Mouse (Mus musculus) intestine, embryonic 16.5 days (tissue): ENCODE results near the gene Psmd9. TPM values are rescaled to one million over a fixed set of nuclear protein-coding genes. Genes with fewer than 3 reads are reported as not detected.
"Not testable (repeated sequence)": the region's sequence is repeated elsewhere in the genome, so short reads cannot be mapped to it uniquely, and the experiment has no call there.

Source experiments
- ATAC-seq: fragments of 200-750 bp; cut with Nextera tagmentation; 2 replicates; pipeline ENCODE4 v1.8.0; 2017; ENCODE audit warnings: moderate TSS enrichment, moderate library complexity
- H3K27ac ChIP-seq: fragments of 300-500 bp; sonication (generic); 2 replicates; pipeline ENCODE4 v1.5.1; 2014; ENCODE audit warnings: mild to moderate bottlenecking, low read length
- H3K27me3 ChIP-seq: fragments of 300-500 bp; sonication (generic); replicated peaks from 2 replicates; pipeline ENCODE4 v1.6.1; 2014; ENCODE audit warnings: low read length, control low read depth, mixed read lengths; ENCODE audit not compliant: control insufficient read depth, insufficient read depth
- H3K36me3 ChIP-seq: fragments of 300-500 bp; sonication (generic); 2 replicates; pipeline ENCODE4 v1.6.1; 2014; ENCODE audit warnings: low read length, control low read depth; ENCODE audit not compliant: control insufficient read depth, insufficient read depth
- H3K4me1 ChIP-seq: fragments of 300-500 bp; sonication (generic); 2 replicates; pipeline ENCODE4 v1.6.1; 2014; ENCODE audit warnings: low read length, control low read depth, mixed read lengths; ENCODE audit not compliant: control insufficient read depth, insufficient read depth
- H3K4me2 ChIP-seq: fragments of 300-500 bp; sonication (generic); 2 replicates; pipeline ENCODE4 v1.6.1; 2014; ENCODE audit warnings: low read depth, low read length, control low read depth
- H3K4me3 ChIP-seq: fragments of 300-500 bp; sonication (generic); 2 replicates; pipeline ENCODE4 v1.5.1; 2014; ENCODE audit warnings: mild to moderate bottlenecking, low read length
- H3K9ac ChIP-seq: fragments of 300-500 bp; sonication (generic); 2 replicates; pipeline ENCODE4 v1.6.1; 2014; ENCODE audit warnings: low read depth, low read length
- H3K9me3 ChIP-seq: fragments of 300-500 bp; sonication (generic); 2 replicates; pipeline ENCODE4 v1.6.1; 2016; ENCODE audit warnings: low read length, control low read depth; ENCODE audit not compliant: control insufficient read depth
- WGBS: fragments of 180-500 bp; shearing (Covaris S2); extraction: QIAGEN DNeasy Blood & Tissue Kit; methylation state at CpG from one replicate; pipeline ENCODE4 v1.1.7; 2014; 5-methylcytosine and 5-hydroxymethylcytosine counted together
- polyA plus RNA-seq: library from polyadenylated mRNA; unstranded; fragments of >200 nt; fragmentation: Nextera tagmentation; extraction: Ambion mirVana; gene quantifications from 2 replicates; pipeline ENCODE4 v1.2.1, GENCODE M21; 2015

The Psmd9 gene
- polyA plus RNA-seq, 1 experiment from 2014 or later, result 66.3 TPM

DNA sequence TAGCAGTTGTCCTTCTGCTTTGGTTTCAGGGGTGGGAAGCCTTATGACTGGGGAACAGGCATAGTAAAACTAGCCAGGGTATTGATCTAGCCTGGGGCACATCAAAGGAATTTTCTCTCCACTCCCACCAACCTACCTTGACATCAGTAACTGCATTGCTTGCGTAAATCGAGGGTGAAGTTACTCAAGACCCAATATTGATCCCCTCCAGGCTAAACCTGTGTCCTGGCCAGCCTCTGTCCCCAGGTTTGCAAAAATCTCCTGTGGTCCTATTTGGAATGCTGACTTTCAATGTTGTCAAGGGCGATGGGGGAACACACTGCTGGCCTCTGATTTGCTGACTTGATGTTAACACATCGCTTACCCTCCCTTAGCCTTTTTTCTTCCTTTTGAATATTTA, 27.5 kb downstream of the Psmd9 start:
- ATAC-seq, result no peak
- Histone ChIP-seq H3K27ac (no peak overlapping the region), H3K27me3 (no peaks in the 10 kb centered on the region), H3K4me3 (no peak overlapping the region), H3K9ac (no peak overlapping the region), H3K9me3 (no peaks in the 10 kb centered on the region), H3K4me2 (no peak overlapping the region), H3K36me3 (no peaks in the 10 kb centered on the region), H3K4me1 (no peaks in the 10 kb centered on the region)
- WGBS, result 56% methylated on average over 4 of the region's 4 CpGs

DNA sequence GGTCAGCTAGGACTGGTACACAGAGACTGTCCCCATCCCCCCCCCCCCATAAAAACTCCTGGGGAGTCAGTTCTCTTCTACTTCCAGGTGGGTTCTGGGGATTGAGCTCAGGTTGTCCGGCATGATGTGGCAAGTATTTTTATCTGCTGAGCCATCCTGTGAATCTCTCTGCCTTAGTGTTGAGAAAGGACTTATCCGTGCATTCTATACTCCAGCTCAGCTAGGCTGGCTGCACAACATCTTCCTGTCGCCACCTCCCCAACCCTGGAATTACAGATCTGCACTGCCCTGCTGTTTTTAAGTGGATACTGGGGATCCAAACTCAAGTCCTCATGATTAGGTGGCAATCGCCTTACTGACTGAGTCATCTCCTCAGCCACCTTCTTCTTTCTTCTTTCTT, 29.3 kb downstream of the Psmd9 start:
- WGBS, result 86% methylated on average over 4 of the region's 4 CpGs
- no peaks in the 10 kb centered on the region for H3K27me3 ChIP-seq
- H3K4me2 ChIP-seq, result no peak overlapping the region
- no peak overlapping the region for H3K4me3 ChIP-seq
- no peaks in the 10 kb centered on the region for H3K4me1 ChIP-seq
- no peak overlapping the region for H3K27ac ChIP-seq
- H3K36me3 ChIP-seq, result no peaks in the 10 kb centered on the region
- no peaks in the 10 kb centered on the region for H3K9me3 ChIP-seq
- H3K9ac ChIP-seq, result no peak overlapping the region
- ATAC-seq, result no peak

DNA sequence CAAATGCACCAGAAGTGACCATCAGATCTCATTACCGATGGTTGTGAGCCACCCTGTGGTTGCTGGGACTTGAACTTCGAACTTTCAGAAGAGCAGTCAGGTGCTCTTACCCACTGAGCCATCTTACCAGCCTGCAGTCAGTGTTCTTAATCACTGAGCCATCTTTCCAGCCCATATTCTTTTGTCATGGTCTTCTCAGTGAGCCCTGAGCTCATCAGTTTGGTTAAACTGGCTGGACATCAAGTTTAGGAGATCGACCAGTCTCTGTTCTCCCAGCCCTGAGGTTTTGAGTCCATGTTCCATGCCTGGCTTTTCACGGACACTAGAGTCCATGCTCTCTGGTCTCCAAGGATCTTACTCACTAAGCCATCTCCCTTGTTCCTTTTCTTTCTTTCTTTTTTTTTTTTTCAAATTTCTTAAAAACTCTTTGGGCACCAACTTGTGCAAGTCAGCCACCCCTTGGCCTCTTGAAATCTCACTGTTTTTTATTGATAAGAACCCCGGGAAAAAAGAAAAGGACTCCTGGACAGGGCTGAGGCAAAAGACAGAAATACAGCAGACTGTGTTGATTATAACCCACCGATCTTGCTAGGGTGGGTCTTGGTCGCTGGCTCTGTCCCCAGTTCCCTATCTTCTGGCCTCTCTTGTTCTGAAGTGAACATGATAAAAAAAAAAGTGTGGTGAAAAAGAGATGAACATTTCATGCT, 31.8 kb downstream of the Psmd9 start:
- H3K9me3 ChIP-seq, H3K27me3 ChIP-seq, ATAC-seq, H3K27ac ChIP-seq, H3K4me2 ChIP-seq, H3K36me3 ChIP-seq, H3K4me3 ChIP-seq, H3K4me1 ChIP-seq, H3K9ac ChIP-seq: not testable (repeated sequence)
- WGBS, result 92% methylated on average over 5 of the region's 7 CpGs

DNA sequence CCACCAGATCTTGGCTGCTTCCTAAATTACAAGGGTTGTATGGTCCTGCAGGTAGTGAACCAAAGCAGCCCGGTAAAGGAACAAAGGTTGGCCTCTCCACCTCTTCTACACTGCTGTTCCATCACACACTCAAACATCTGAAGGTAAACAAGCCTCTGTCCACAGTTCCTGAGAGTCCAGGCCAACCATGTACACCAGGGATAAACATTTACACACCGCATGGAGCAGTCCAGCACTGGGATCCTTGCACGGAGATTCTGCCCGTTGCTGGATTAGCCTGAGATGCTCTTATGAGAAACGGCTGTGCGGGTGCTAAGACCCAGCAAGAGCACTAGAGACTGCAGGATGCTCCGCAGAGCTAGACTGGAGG, 32.3 kb downstream of the Psmd9 start:
- no peak overlapping the region for H3K9ac ChIP-seq
- H3K9me3 ChIP-seq, result no peaks in the 10 kb centered on the region
- no peaks in the 10 kb centered on the region for H3K27me3 ChIP-seq
- no peak overlapping the region for H3K4me2 ChIP-seq
- WGBS, result 60% methylated on average over 7 of the region's 7 CpGs
- H3K4me3 ChIP-seq, result no peak overlapping the region
- H3K4me1 ChIP-seq, result no peaks in the 10 kb centered on the region
- H3K27ac ChIP-seq, result no peak overlapping the region
- no peak for ATAC-seq
- no peaks in the 10 kb centered on the region for H3K36me3 ChIP-seq

DNA sequence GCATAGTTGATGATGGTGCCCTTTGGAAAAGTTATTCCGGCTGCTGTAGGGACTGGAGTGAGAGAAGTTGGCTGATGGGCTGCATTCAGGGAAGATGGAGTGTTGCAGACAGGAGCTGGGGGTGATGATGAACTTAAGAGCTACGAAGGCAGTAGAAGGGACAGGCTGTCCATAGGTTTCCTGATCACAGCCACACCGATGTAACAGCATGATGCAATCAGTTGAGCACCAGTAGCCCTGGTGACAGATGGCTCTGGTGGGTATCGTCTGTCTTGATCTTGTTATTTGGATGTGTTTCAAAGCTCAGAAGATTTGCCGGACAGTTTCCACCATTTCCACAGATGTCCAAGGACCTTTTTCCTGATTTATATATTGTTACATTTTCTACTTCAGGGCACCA, 32.8 kb downstream of the Psmd9 start:
- no peak overlapping the region for H3K9ac ChIP-seq
- no peaks in the 10 kb centered on the region for H3K27me3 ChIP-seq
- no peak for ATAC-seq
- no peak overlapping the region for H3K4me3 ChIP-seq
- H3K9me3 ChIP-seq, result no peaks in the 10 kb centered on the region
- no peak overlapping the region for H3K4me2 ChIP-seq
- no peak overlapping the region for H3K27ac ChIP-seq
- H3K36me3 ChIP-seq, result no peaks in the 10 kb centered on the region
- 80% methylated on average over 5 of the region's 5 CpGs for WGBS
- H3K4me1 ChIP-seq, result no peaks in the 10 kb centered on the region

DNA sequence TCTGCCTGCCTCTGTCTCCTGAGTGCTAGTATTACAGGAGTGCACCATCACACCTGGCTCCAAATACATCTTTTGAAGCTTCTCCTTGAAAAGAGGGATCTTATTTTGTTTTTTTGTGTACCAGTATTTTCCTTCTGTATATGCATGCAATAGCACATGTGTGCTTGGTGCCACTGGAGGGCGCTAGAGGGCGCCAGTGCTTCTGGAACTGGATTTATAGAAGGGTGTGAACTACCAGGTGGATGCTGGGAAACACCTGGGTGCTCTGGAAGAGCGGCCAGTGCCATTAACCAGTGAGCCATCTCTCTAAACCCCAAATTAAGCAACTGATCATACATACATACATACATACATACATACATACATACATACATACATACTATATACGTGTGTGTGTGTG, 33.6 kb downstream of the Psmd9 start:
- H3K4me3 ChIP-seq, H3K4me2 ChIP-seq, H3K36me3 ChIP-seq, H3K27me3 ChIP-seq, H3K4me1 ChIP-seq, ATAC-seq, H3K9ac ChIP-seq, H3K27ac ChIP-seq, H3K9me3 ChIP-seq: not testable (repeated sequence)
- 56% methylated on average over 3 of the region's 4 CpGs for WGBS

DNA sequence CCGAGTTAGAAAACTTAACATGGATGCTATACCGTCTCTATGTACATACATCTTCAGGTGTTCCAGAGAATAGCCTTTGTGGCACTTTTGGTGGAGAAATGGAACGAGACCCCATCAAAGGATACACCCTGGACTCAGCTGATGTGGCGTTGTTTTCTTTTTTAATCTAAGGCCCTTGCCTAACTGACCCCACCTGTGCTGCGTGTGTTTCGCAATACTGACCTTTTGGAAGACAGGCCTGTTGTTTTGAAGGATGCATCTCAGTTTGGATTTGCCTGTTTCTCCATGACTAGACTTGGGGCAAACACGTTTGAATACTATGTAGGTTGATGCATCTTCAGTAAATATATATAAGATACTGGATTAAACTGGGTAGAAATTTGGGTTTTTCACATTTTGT, 34.4 kb downstream of the Psmd9 start:
- not testable (repeated sequence) for H3K27ac ChIP-seq, H3K36me3 ChIP-seq, H3K4me1 ChIP-seq, H3K4me3 ChIP-seq, H3K9ac ChIP-seq, H3K9me3 ChIP-seq, H3K4me2 ChIP-seq, ATAC-seq, H3K27me3 ChIP-seq
- WGBS, result 83% methylated on average over 7 of the region's 7 CpGs

DNA sequence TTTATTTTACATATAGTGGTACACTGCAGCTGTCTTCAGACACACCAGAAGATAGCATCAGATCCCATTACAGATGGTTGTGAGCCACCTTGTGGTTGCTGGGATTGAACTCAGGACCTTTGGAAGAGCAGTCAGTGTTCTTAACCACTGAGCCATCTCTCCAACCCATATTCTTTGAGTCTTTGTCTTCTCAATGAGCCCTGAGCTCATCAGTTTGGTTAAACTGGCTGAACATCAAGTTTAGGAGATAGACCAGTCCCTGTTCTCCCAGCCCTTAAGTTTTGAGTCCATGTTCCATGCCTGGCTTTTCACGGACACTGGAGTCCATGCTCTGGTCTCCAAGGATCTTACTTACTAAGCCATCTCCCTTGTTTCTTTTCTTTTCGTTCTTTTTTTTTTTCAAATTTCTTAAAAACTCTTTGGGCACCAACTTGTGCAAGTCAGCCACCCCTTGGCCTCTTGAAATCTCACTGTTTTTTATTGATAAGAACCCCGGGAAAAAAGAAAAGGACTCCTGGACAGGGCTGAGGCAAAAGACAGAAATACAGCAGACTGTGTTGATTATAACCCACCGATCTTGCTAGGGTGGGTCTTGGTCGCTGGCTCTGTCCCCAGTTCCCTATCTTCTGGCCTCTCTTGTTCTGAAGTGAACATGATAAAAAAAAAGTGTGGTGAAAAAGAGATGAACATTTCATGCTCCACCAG, 53.3 kb downstream of the Psmd9 start:
- not testable (repeated sequence) for H3K9me3 ChIP-seq, H3K4me2 ChIP-seq, H3K36me3 ChIP-seq, ATAC-seq, H3K27me3 ChIP-seq, H3K4me3 ChIP-seq, H3K9ac ChIP-seq, H3K27ac ChIP-seq, H3K4me1 ChIP-seq
- 73% methylated on average over 3 of the region's 5 CpGs for WGBS

DNA sequence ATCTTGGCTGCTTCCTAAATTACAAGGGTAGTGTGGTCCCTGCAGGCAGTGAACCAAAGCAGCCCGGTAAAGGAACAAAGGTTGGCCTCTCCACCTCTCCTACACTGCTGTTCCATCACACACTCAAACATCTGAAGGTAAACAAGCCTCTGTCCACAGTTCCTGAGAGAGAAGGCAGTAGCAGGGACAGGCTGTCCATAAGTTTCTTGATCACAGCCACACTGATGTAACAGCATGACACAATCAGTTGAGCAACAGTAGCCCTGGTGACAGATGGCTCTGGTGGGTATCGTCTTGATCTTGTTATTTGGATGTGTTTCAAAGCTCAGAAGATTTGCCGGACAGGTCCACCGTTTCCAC, 53.8 kb downstream of the Psmd9 start:
- ATAC-seq, result no peak
- Histone ChIP-seq H3K4me2 (no peak overlapping the region), H3K9ac (no peak overlapping the region), H3K27me3 (no peaks in the 10 kb centered on the region), H3K27ac (no peak overlapping the region), H3K36me3 (no peaks in the 10 kb centered on the region), H3K9me3 (no peaks in the 10 kb centered on the region), H3K4me1 (no peaks in the 10 kb centered on the region), H3K4me3 (no peak overlapping the region)
- WGBS, result 75% methylated on average over 4 of the region's 4 CpGs

DNA sequence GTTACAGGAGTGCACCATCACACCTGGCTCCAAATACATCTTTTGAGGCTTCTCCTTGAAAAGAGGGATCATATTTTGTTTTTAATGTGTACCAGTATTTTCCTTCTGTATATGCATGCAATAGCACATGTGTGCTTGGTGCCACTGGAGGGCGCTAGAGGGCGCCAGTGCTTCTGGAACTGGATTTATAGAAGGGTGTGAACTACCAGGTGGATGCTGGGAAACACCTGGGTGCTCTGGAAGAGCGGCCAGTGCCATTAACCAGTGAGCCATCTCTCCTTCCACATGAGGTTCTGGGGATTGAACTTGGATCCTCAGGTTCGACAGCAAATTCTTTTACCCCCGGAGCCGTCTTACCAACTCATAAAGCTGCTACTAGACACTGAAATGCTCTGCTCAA, 54.6 kb downstream of the Psmd9 start:
- H3K36me3 ChIP-seq, H3K4me2 ChIP-seq, H3K27me3 ChIP-seq, H3K9me3 ChIP-seq, ATAC-seq, H3K4me1 ChIP-seq, H3K9ac ChIP-seq, H3K27ac ChIP-seq, H3K4me3 ChIP-seq: not testable (repeated sequence)
- WGBS, result 59% methylated on average over 6 of the region's 6 CpGs
